Mouse (Mus musculus): ENCODE data around the gene Adh7. TPM values are rescaled to one million over a fixed set of nuclear protein-coding genes. Genes with fewer than 3 reads are reported as not detected.

Gene Adh7
- polyA plus RNA-seq, 1 experiment from 2014 or later = not detected

DNA sequence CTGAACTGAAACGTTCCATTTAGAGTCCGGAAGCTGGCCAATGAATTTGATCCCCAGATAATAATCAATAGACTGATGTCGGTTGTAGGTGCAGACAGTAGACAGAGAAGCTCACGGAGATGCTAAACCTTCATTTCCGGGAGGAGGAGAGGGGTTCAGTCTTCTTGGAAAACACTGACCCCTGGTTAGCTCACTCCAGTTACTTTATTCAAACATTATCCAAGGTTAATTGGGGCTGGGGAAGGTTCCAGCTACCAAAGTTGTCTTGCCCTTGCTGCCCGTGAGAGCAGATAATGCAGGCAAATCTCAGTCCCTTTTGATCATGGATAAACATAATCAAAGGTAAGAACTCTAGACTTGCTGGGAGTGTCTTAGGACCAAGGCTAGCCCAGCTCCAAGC is 33.6 kb downstream of the Adh7 start:
- H3K27ac ChIP-seq (replicated peaks in 1 of 2; ENCODE audit: control insufficient read depth in 1 of 2, insufficient read depth in 1 of 2, low read depth in 2 of 2, low read length in 2 of 2) = no peak overlapping the region
- H3K4me2 ChIP-seq (ENCODE audit: low read length) = no peak overlapping the region
- no peaks in the 10 kb centered on the region for H3K9me3 ChIP-seq (ENCODE audit: control insufficient read depth, low read length)
- no peak for ATAC-seq (ENCODE audit: insufficient number of reproducible peaks, insufficient read depth, low FRiP score, low read depth)
- H3K4me1 ChIP-seq (ENCODE audit: control insufficient read depth in 2 of 2, insufficient read depth in 2 of 2, low read length in 2 of 2) = 0 out of 4 replicates have a peak, but pooled peaks cover 0 to under 1% of the 10 kb centered on the region in 2 experiments
- H3K4me3 ChIP-seq (ENCODE audit: control insufficient read depth in 1 of 2, insufficient read depth in 1 of 2, low read depth in 1 of 2, low read length in 2 of 2) = no peak overlapping the region
- WGBS = 81% methylated on average over 6 of the region's 6 CpGs
- H3K36me3 ChIP-seq (ENCODE audit: control insufficient read depth, insufficient read depth, low read length) = no peaks in the 10 kb centered on the region
- no peak overlapping the region for H3K9ac ChIP-seq (ENCODE audit: low read length)
- H3K27me3 ChIP-seq (ENCODE audit: control insufficient read depth, insufficient read depth, low read length) = no peaks in the 10 kb centered on the region

DNA sequence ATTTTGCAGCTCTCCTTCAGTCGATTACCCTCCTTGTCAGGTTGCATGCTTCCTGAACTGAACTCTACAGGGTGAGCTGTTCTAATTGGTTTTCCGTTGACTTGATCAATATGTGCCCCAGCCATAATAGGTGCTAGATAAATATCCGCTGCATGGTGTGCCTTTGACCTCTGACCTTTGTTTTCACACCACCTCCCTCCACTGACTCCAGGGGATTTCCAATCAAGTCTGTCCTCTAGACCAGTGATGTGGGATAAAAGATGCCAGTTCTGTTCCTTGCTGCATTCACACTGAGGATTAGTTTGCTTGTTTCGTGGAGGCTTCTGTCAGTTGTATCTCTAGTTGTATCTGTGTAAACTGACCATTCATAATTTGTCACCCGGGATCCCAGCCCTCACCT is 36.6 kb downstream of the Adh7 start:
- WGBS = 69% methylated on average over 5 of the region's 5 CpGs
- Histone ChIP-seq H3K9me3 (ENCODE audit: control insufficient read depth, low read length) (no peaks in the 10 kb centered on the region), H3K9ac (ENCODE audit: low read length) (no peak overlapping the region)

DNA sequence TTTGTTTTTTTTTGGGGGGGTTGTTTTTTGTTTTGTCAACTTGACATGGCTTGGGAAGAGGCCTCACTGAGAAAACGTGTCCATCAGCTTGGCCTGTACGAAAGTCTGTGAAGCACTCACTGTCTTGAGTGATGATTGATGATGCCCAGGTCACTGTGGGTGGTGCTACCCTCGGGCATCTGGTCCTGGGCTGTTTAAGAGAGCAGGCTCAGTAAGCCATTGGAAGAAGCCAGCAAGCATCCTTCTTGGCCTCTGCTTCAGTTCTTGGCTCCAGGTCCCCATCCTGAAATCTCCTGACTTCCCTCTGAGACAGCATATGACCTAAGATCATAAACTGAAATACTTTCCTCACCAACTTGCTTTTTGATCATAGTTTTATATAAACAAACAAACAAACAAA is 37.8 kb downstream of the Adh7 start:
- Histone ChIP-seq H3K27me3 (ENCODE audit: control insufficient read depth, insufficient read depth, low read length) (no peaks in the 10 kb centered on the region), H3K4me3 (ENCODE audit: control insufficient read depth in 1 of 2, insufficient read depth in 1 of 2, low read depth in 1 of 2, low read length in 2 of 2) (no peak overlapping the region), H3K36me3 (ENCODE audit: control insufficient read depth, insufficient read depth, low read length) (no peaks in the 10 kb centered on the region), H3K9me3 (ENCODE audit: control insufficient read depth, low read length) (no peaks in the 10 kb centered on the region), H3K27ac (replicated peaks in 1 of 2; ENCODE audit: control insufficient read depth in 1 of 2, insufficient read depth in 1 of 2, low read depth in 2 of 2, low read length in 2 of 2) (no peak overlapping the region), H3K4me1 (ENCODE audit: control insufficient read depth in 2 of 2, insufficient read depth in 2 of 2, low read length in 2 of 2) (0 out of 4 replicates have a peak, but pooled peaks cover 0 to 2% of the 10 kb centered on the region in 2 experiments), H3K4me2 (ENCODE audit: low read length) (no peak overlapping the region), H3K9ac (ENCODE audit: low read length) (no peak overlapping the region)
- no peak for ATAC-seq (ENCODE audit: insufficient number of reproducible peaks, insufficient read depth, low FRiP score, low read depth)
- 26% methylated on average over 3 of the region's 3 CpGs for WGBS

More for the DNA sequence above, 36.6 kb downstream of the Adh7 start:
- Histone ChIP-seq H3K36me3 (ENCODE audit: control insufficient read depth, insufficient read depth, low read length) (no peaks in the 10 kb centered on the region), H3K4me3 (ENCODE audit: control insufficient read depth in 1 of 2, insufficient read depth in 1 of 2, low read depth in 1 of 2, low read length in 2 of 2) (no peak overlapping the region), H3K27ac (replicated peaks in 1 of 2; ENCODE audit: control insufficient read depth in 1 of 2, insufficient read depth in 1 of 2, low read depth in 2 of 2, low read length in 2 of 2) (no peak overlapping the region), H3K4me1 (ENCODE audit: control insufficient read depth in 2 of 2, insufficient read depth in 2 of 2, low read length in 2 of 2) (0 out of 4 replicates have a peak, but pooled peaks cover 0 to 2% of the 10 kb centered on the region in 2 experiments), H3K4me2 (ENCODE audit: low read length) (no peak overlapping the region), H3K27me3 (ENCODE audit: control insufficient read depth, insufficient read depth, low read length) (no peaks in the 10 kb centered on the region)
- no peak for ATAC-seq (ENCODE audit: insufficient number of reproducible peaks, insufficient read depth, low FRiP score, low read depth)

DNA sequence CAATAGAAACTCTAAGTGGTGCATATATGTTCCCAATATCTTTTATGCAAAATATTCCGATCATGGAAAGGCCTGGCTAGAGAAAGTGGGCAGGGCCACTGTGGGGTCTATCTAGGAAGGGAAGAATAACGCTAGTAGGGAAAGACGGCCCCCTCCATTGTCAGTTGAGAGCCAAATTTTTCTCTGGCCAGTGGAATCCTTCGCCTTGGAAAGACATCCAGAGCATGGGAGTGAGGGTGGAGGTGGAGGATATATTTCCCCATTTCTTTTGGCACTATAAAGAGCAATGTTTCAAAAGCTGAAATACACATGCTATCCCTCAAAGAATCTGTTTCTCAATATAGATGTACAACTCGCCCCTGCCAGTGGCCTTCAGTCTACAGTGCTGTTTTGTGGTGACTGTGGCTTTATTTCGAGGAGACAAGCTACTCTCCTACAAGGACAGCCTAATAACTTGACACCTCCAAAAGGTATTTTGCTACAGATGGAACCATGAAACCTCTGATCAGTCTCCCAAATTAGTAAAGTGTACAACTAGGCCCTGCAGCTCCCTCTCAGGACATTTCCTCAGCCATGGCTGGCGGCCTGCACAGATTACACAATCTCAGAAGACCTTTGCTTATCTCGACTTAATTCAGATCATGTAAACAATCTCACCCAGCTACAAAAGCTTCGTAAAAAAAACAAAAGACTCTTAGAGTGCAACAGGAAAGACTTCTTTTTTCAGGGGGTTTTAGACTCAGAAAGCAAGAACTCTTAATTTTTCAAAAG is 38.4 kb downstream of the Adh7 start:
- Histone ChIP-seq H3K27ac (replicated peaks in 1 of 2; ENCODE audit: control insufficient read depth in 1 of 2, insufficient read depth in 1 of 2, low read depth in 2 of 2, low read length in 2 of 2) (no peak overlapping the region), H3K9me3 (ENCODE audit: control insufficient read depth, low read length) (no peaks in the 10 kb centered on the region), H3K4me2 (ENCODE audit: low read length) (no peak overlapping the region), H3K27me3 (ENCODE audit: control insufficient read depth, insufficient read depth, low read length) (no peaks in the 10 kb centered on the region), H3K4me1 (ENCODE audit: control insufficient read depth in 2 of 2, insufficient read depth in 2 of 2, low read length in 2 of 2) (0 out of 4 replicates have a peak, but pooled peaks cover 0 to 2% of the 10 kb centered on the region in 2 experiments), H3K4me3 (ENCODE audit: control insufficient read depth in 1 of 2, insufficient read depth in 1 of 2, low read depth in 1 of 2, low read length in 2 of 2) (no peak overlapping the region), H3K9ac (ENCODE audit: low read length) (no peak overlapping the region), H3K36me3 (ENCODE audit: control insufficient read depth, insufficient read depth, low read length) (no peaks in the 10 kb centered on the region)
- WGBS = 54% methylated on average over 9 of the region's 9 CpGs
- ATAC-seq (ENCODE audit: insufficient number of reproducible peaks, insufficient read depth, low FRiP score, low read depth) = no peak

DNA sequence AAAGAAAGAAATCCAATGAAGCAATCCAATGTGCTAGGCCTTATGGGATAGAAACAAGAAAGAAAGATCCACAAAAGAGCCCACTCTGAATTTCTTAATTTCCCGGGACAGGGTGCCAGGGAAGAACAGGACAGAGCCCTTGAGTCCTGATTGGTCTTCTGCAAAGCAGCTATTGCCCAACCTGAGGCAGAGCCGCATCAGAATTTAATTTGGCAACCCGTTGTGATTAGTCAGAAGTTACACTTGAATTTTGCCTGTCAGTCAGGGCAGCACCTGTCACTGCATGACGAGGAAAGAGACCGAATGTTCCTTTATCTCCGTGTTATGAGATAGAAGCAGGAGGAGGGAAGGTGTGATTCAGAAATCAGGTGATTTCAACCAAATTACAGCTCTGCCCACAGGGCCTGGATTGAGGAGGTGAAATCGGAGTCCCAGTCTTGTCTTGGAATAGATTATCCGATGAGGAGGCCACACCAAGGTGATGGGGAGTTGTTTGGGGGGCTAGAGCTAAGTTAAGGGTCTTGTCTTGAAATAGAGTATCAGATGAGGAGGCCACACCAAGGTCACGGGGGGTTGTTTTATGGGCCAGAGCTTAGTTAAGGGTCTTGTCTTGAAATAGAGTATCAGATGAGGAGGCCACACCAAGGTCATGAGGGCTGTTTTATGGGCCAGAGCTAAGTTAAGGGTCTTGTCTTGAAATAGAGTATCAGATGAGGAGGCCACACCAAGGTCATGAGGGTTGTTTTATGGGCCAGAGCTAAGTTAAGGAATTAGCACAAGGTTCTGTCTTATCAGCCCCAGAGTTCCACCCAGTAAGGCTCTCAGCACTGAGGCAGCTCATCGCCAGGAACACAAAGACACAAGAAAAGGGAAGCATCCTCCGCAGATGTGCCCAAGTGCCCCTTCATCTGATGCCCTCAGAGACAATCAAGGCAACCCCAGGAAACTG is 43.4 kb downstream of the Adh7 start, which contains the start of gene Adh1:
Gene Adh1, plus strand, starts transcription at position 271 of the 949 bp plus-strand sequence.
- WGBS = 69% methylated on average over 11 of the region's 11 CpGs
- Histone ChIP-seq H3K36me3 (ENCODE audit: control insufficient read depth, insufficient read depth, low read length) (no peaks in the 10 kb centered on the region), H3K4me3 (ENCODE audit: control insufficient read depth in 1 of 2, insufficient read depth in 1 of 2, low read depth in 1 of 2, low read length in 2 of 2) (no peak within 1 kb of the TSS), H3K27ac (replicated peaks in 1 of 2; ENCODE audit: control insufficient read depth in 1 of 2, insufficient read depth in 1 of 2, low read depth in 2 of 2, low read length in 2 of 2) (no peak within 1 kb of the TSS), H3K4me2 (ENCODE audit: low read length) (no peak within 1 kb of the TSS), H3K4me1 (ENCODE audit: control insufficient read depth in 2 of 2, insufficient read depth in 2 of 2, low read length in 2 of 2) (0 out of 4 replicates have a peak, but pooled peaks cover 0 to 2% of the 10 kb centered on the region in 2 experiments), H3K9ac (ENCODE audit: low read length) (no peak within 1 kb of the TSS), H3K9me3 (ENCODE audit: control insufficient read depth, low read length) (no peaks in the 10 kb centered on the region), H3K27me3 (ENCODE audit: control insufficient read depth, insufficient read depth, low read length) (no peaks in the 10 kb centered on the region)
- ATAC-seq (ENCODE audit: insufficient number of reproducible peaks, insufficient read depth, low FRiP score, low read depth) = no peak

DNA sequence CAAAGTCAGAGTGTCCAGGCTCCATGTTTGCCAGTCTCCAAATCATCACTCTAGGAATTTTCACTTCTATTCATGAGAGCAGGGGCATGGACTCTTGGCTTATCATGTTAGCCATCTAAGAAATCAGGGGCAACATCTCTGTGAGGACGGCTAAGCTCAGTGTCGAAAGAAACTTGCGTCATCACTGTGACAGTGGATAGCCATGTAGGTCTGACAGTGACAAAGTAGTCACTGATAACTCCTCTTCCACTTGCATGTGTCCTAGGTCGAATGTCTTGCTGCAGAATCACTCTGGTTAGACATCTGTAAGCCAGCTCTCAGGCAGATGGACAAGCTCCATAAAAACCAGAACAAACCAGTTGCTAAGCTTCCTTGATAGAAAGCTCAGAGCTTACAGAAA is 45.0 kb downstream of the Adh7 start:
- no peaks in the 10 kb centered on the region for H3K9me3 ChIP-seq (ENCODE audit: control insufficient read depth, low read length)
- H3K4me3 ChIP-seq (ENCODE audit: control insufficient read depth in 1 of 2, insufficient read depth in 1 of 2, low read depth in 1 of 2, low read length in 2 of 2) = no peak overlapping the region
- no peaks in the 10 kb centered on the region for H3K36me3 ChIP-seq (ENCODE audit: control insufficient read depth, insufficient read depth, low read length)
- no peaks in the 10 kb centered on the region for H3K4me1 ChIP-seq (ENCODE audit: control insufficient read depth in 2 of 2, insufficient read depth in 2 of 2, low read length in 2 of 2)
- no peak overlapping the region for H3K9ac ChIP-seq (ENCODE audit: low read length)
- no peaks in the 10 kb centered on the region for H3K27me3 ChIP-seq (ENCODE audit: control insufficient read depth, insufficient read depth, low read length)
- H3K4me2 ChIP-seq (ENCODE audit: low read length) = no peak overlapping the region
- no peak overlapping the region for H3K27ac ChIP-seq (replicated peaks in 1 of 2; ENCODE audit: control insufficient read depth in 1 of 2, insufficient read depth in 1 of 2, low read depth in 2 of 2, low read length in 2 of 2)
- no peak for ATAC-seq (ENCODE audit: insufficient number of reproducible peaks, insufficient read depth, low FRiP score, low read depth)
- 31% methylated on average over 4 of the region's 4 CpGs for WGBS

DNA sequence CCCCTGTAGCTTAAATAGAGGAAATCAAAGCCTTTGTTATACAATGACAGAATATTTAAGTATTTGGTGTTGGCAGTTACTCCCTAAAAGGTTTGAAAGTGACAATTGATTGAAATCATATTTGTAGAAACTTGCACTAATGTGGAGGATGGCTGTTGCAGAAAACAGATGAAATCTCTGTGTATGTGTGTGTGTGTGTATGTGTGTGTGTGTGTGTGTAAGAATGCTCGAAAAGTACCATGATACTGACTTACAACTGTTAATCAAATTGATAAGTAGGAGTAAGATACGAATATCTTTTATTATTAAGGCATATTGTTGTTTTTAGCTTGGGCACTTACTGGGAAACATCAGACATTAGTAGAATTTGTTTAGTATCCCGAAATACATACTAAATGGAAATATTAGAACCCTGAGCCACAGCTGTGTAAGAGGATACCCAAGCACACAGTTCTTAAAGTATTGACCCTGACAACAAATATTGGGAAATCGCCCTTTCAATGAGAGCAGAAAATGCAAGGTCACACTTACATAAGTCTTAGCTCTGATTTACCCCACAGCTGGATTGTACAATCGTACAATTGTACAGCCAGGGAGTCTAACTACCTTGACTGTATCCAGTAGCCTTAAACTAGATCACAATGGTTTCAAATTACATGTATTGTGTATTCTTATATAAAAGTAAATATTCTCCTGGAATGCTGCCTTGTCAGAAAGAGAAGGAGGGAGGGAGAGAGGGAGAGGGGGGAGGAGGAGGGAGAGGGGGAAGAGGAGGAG is 45.8 kb downstream of the Adh7 start:
- no peaks in the 10 kb centered on the region for H3K27me3 ChIP-seq (ENCODE audit: control insufficient read depth, insufficient read depth, low read length)
- H3K4me2 ChIP-seq (ENCODE audit: low read length) = no peak overlapping the region
- no peak overlapping the region for H3K9ac ChIP-seq (ENCODE audit: low read length)
- whole genome bisulfite sequencing = 81% methylated on average over 5 of the region's 5 CpGs
- H3K4me1 ChIP-seq (ENCODE audit: control insufficient read depth in 2 of 2, insufficient read depth in 2 of 2, low read length in 2 of 2) = no peaks in the 10 kb centered on the region
- H3K27ac ChIP-seq (replicated peaks in 1 of 2; ENCODE audit: control insufficient read depth in 1 of 2, insufficient read depth in 1 of 2, low read depth in 2 of 2, low read length in 2 of 2) = no peak overlapping the region
- H3K9me3 ChIP-seq (ENCODE audit: control insufficient read depth, low read length) = no peaks in the 10 kb centered on the region
- no peak overlapping the region for H3K4me3 ChIP-seq (ENCODE audit: control insufficient read depth in 1 of 2, insufficient read depth in 1 of 2, low read depth in 1 of 2, low read length in 2 of 2)
- ATAC-seq (ENCODE audit: insufficient number of reproducible peaks, insufficient read depth, low FRiP score, low read depth) = no peak
- H3K36me3 ChIP-seq (ENCODE audit: control insufficient read depth, insufficient read depth, low read length) = no peaks in the 10 kb centered on the region

Measured in heart, embryonic 14.5 days (tissue).